Mouse (Mus musculus) spleen, adult 2 months (tissue): ENCODE measurements around the gene Bysl. TPM values are rescaled to one million over a fixed set of nuclear protein-coding genes. Genes with fewer than 3 reads are reported as not detected.
"Not testable (repeated sequence)": the region's sequence is repeated elsewhere in the genome, so short reads cannot be mapped to it uniquely, and the experiment has no call there.

Experiments
- DNase-seq, 2 experiments: peaks; one replicate each; pipeline versions ENCODE4 v3.0.0 to v3.0.0-alpha.2; 2012 to 2021; ENCODE audit warnings: low spot score in 2 of 2, low read depth in 1 of 2
- H3K27ac ChIP-seq: fragments of 200-500 bp; 2 replicates; pipeline ENCODE4 v1.5.1; 2012; ENCODE audit warnings: low read length, inconsistent platforms; ENCODE audit not compliant: insufficient read depth
- H3K27me3 ChIP-seq: fragments of 200-500 bp; 2 replicates; pipeline ENCODE4 v1.6.1; 2012; ENCODE audit warnings: mild to moderate bottlenecking, moderate library complexity, low read length, inconsistent platforms; ENCODE audit not compliant: control insufficient read depth, insufficient read depth
- H3K36me3 ChIP-seq: fragments of 200-500 bp; 2 replicates; pipeline ENCODE4 v1.6.1; 2012; ENCODE audit warnings: mild to moderate bottlenecking, low read length, inconsistent platforms; ENCODE audit not compliant: control insufficient read depth, insufficient read depth
- H3K4me1 ChIP-seq: fragments of 200-500 bp; 2 replicates; pipeline ENCODE4 v1.6.1; 2011; ENCODE audit warnings: inconsistent platforms; ENCODE audit not compliant: control insufficient read depth, insufficient read depth, insufficient read length
- H3K4me3 ChIP-seq: fragments of 200-500 bp; 2 replicates; pipeline ENCODE4 v1.5.1; 2011; ENCODE audit warnings: mild to moderate bottlenecking, inconsistent platforms; ENCODE audit not compliant: insufficient read depth, insufficient read length; ENCODE audit errors: extremely low read depth
- CTCF ChIP-seq: fragments of 200-500 bp; IDR thresholded peaks from 2 replicates; pipeline ENCODE4 v1.5.1; 2011; ENCODE audit warnings: mild to moderate bottlenecking, inconsistent platforms; ENCODE audit not compliant: insufficient read depth, insufficient read length, insufficient replicate concordance; ENCODE audit errors: extremely low read depth
- POLR2A ChIP-seq: fragments of 200-500 bp; IDR thresholded peaks from 2 replicates; pipeline ENCODE4 v1.6.1; 2011; ENCODE audit warnings: low read depth, low read length, inconsistent platforms
- WGBS: fragments of 180-500 bp; shearing (Covaris S2); methylation state at CpG from one replicate; pipeline ENCODE4 v1.1.7; 2018; 5-methylcytosine and 5-hydroxymethylcytosine counted together
- polyA plus RNA-seq: library from polyadenylated mRNA; depleted of rRNA; stranded (reverse); fragments of >200 nt; gene quantifications from 2 replicates; pipeline ENCODE4 v1.2.3, GENCODE M21; 2012

Gene Bysl
- polyA plus RNA-seq, 1 experiment = 5.8 TPM

- Histone ChIP-seq H3K4me3 (peak overlapping the region; percentile 86), H3K36me3 (peaks cover under 1% of the 10 kb centered on the region; the same call in 1 of the 2 replicates), H3K27ac (peak overlapping the region; percentile 93), H3K4me1 (no peaks in the 10 kb centered on the region; the same call in 1 of the 2 replicates), H3K27me3 (no peaks in the 10 kb centered on the region)
- peak; percentile 84 to 92 for DNase-seq
- under 1% methylated on average over 62 of the region's 63 CpGs for WGBS
- TF ChIP-seq POLR2A (no peak), CTCF (no peak)
Observed at GRCm38 (mm10) chr17:47628851-47629676, 17.8 kb upstream of the Bysl start.

- no peak for DNase-seq
- H3K4me3 ChIP-seq = no peak overlapping the region
- WGBS = 92% methylated on average over 2 of the region's 2 CpGs
- H3K27ac ChIP-seq = no peak overlapping the region
- H3K27me3 ChIP-seq = no peaks in the 10 kb centered on the region
- peaks cover 10% of the 10 kb centered on the region for H3K36me3 ChIP-seq
- no peaks in the 10 kb centered on the region; the same call in 1 of the 2 replicates for H3K4me1 ChIP-seq
- TF ChIP-seq POLR2A (no peak), CTCF (no peak)
Observed at GRCm38 (mm10) chr17:47627791-47628190, 16.5 kb upstream of the Bysl start.

GRCm38 (mm10) chr17:47626031-47626430 lies 14.7 kb upstream of the Bysl start:
- no peak for DNase-seq
- no peak overlapping the region for H3K4me3 ChIP-seq
- no peaks in the 10 kb centered on the region; the same call in 1 of the 2 replicates for H3K4me1 ChIP-seq
- no peak for TF ChIP-seq POLR2A
- TF ChIP-seq CTCF = no peak
- WGBS = 96% methylated on average over 5 of the region's 5 CpGs
- H3K36me3 ChIP-seq = peaks cover 10% of the 10 kb centered on the region
- no peaks in the 10 kb centered on the region for H3K27me3 ChIP-seq
- no peak overlapping the region for H3K27ac ChIP-seq

GRCm38 (mm10) chr17:47625088-47625487 lies 13.8 kb upstream of the Bysl start:
- Histone ChIP-seq H3K4me1 (no peaks in the 10 kb centered on the region), H3K4me3 (no peak overlapping the region), H3K27ac (no peak overlapping the region), H3K36me3 (peaks cover 10% of the 10 kb centered on the region), H3K27me3 (no peaks in the 10 kb centered on the region)
- 96% methylated on average over 2 of the region's 2 CpGs for WGBS
- no peak for DNase-seq
- no peak for TF ChIP-seq POLR2A
- no peak for TF ChIP-seq CTCF

GRCm38 (mm10) chr17:47624572-47624971 lies 13.3 kb upstream of the Bysl start:
- H3K36me3 ChIP-seq = peaks cover 11% of the 10 kb centered on the region

GRCm38 (mm10) chr17:47622912-47623554 lies 11.7 kb upstream of the Bysl start:
- DNase-seq = no peak
- Histone ChIP-seq H3K27me3 (no peaks in the 10 kb centered on the region), H3K27ac (no peak overlapping the region), H3K4me3 (no peak overlapping the region), H3K4me1 (no peaks in the 10 kb centered on the region), H3K36me3 (peaks cover 14% of the 10 kb centered on the region)
- TF ChIP-seq CTCF (no peak), POLR2A (no peak)
- 96% methylated on average over 14 of the region's 14 CpGs for WGBS

More at GRCm38 (mm10) chr17:47624572-47624971, 13.3 kb upstream of the Bysl start:
- not testable (repeated sequence) for H3K27me3 ChIP-seq, H3K4me3 ChIP-seq, H3K4me1 ChIP-seq, DNase-seq, H3K27ac ChIP-seq
- WGBS = 94% methylated on average over 5 of the region's 5 CpGs
